Mouse (Mus musculus): ENCODE measurements at regions not wholly inside any gene's neighbourhood (a gene's known extent, or its start where the extent isn't known, plus 50 kb on each side); places are given as distances from the start of the nearest gene placed in this dataset.

DNA sequence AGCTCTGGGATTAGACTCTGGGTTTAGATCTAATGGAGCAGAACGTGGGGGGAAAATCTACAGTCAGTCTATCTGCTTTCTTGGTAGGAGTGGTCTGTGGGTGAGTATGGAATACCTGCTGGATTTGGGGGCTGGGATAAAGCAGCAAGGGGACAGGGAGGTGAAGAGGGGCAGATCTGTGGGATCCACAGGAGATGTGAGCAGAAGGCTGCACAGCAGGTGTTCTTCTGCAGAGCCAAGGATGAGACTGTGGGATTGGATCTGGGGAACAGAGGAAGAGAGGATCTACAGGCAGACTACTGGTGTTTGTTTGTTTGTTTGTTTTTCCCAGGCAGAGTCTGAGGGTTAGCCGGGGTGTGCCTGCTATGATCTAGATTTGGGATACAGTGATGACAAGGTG is 284.5 kb downstream of the Phkb start:
- TF ChIP-seq GATA1 (IDR thresholded peaks at IDR 0.05; ENCODE audit: borderline replicate concordance, low read length) (no peak), FLI1 (IDR thresholded peaks at IDR 0.05; ENCODE audit: low read length) (no peak)
